Mouse (Mus musculus) testis, adult 2 months (tissue): ENCODE results near the gene Prnp.

Experiments used
- CTCF ChIP-seq: fragments of 200-500 bp; IDR thresholded peaks from 2 replicates; pipeline ENCODE4 v1.5.1; 2012; ENCODE audit warnings: low read depth, mild to moderate bottlenecking, inconsistent platforms, low read length, moderate library complexity; ENCODE audit not compliant: control insufficient read depth, insufficient read depth, insufficient replicate concordance
- POLR2A ChIP-seq: fragments of 200-500 bp; IDR thresholded peaks from 2 replicates; pipeline ENCODE4 v1.6.1; 2012; ENCODE audit warnings: low read depth, mild to moderate bottlenecking, inconsistent platforms, low read length, moderate library complexity; ENCODE audit not compliant: control insufficient read depth

DNA sequence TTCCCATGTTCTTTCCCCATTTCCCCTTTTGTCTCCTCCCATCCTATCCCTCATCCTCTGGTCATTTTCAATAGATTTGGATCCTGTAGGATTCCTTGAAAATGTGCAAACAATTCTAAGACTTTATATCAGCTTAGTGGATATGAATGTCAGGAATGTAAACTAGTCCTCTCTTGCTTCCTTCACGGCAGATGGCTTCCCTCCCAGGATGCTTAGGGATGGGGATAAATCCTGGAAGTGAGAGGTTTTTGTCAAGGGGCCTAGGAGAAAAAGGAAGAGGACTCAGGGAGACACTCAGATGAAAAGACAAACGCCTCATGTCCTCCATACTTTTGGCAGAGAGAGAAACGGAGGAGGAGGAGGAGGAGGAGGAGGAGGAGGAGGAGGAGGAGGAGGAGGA is 7.3 kb upstream of the Prnp start:
- TF ChIP-seq CTCF (no peak), POLR2A (no peak)
